ENCODE assay signal across 8 mouse cellular contexts in genomic region chr6:112373886-112374585, GRCm38 (mm10). TPM values are rescaled to one million over a fixed set of nuclear protein-coding genes. Genes with fewer than 3 reads are reported as not detected.
DNase-seq lines count a peak whose midpoint lies in the region; ATAC-seq and TF ChIP-seq lines count a peak whose summit lies in the region.

No protein-coding gene starts in this region.

- no peak for TF ChIP-seq EP300 in stomach, postnatal 0 days (optimal IDR thresholded peaks at IDR 0.05)

- H3K4me2 ChIP-seq in forebrain, embryonic 13.5 days: no peak overlapping the region
- H3K4me2 ChIP-seq in kidney, embryonic 14.5 days (replicated peaks; ENCODE audit: low read depth, low read length): no peak overlapping the region
- H3K4me2 ChIP-seq in stomach, postnatal 0 days (replicated peaks; ENCODE audit: low read depth): no peak overlapping the region

- H3K27ac ChIP-seq in forebrain, embryonic 13.5 days: no peak overlapping the region
- H3K27ac ChIP-seq in kidney, embryonic 14.5 days (ENCODE audit: low read depth, low read length): no peak overlapping the region
- H3K27ac ChIP-seq in stomach, postnatal 0 days (replicated peaks): no peak overlapping the region

- H3K4me1 ChIP-seq in forebrain, embryonic 13.5 days: no peaks in the 10 kb centered on the region
- no peaks in the 10 kb centered on the region for H3K4me1 ChIP-seq in kidney, embryonic 14.5 days (ENCODE audit: control insufficient read depth, insufficient read depth, low read length)
- H3K4me1 ChIP-seq in stomach, postnatal 0 days (replicated peaks; ENCODE audit: control insufficient read depth, insufficient read depth): no peaks in the 10 kb centered on the region

- no peaks in the 10 kb centered on the region for H3K27me3 ChIP-seq in forebrain, embryonic 13.5 days
- no peaks in the 10 kb centered on the region for H3K27me3 ChIP-seq in kidney, embryonic 14.5 days (ENCODE audit: control insufficient read depth, insufficient read depth, low read length)
- H3K27me3 ChIP-seq in stomach, postnatal 0 days (ENCODE audit: control insufficient read depth, insufficient read depth, low read length): no peaks in the 10 kb centered on the region

- WGBS in forebrain, embryonic 13.5 days: 43% methylated on average over 8 of the region's 8 CpGs
- 42% methylated on average over 8 of the region's 8 CpGs for WGBS in kidney, embryonic 14.5 days
- WGBS in stomach, postnatal 0 days: 46% methylated on average over 8 of the region's 8 CpGs

- H3K36me3 ChIP-seq in forebrain, embryonic 13.5 days (ENCODE audit: poor library complexity, severe bottlenecking): no peaks in the 10 kb centered on the region
- no peaks in the 10 kb centered on the region for H3K36me3 ChIP-seq in kidney, embryonic 14.5 days (ENCODE audit: control insufficient read depth, insufficient read depth, low read length)
- no peaks in the 10 kb centered on the region for H3K36me3 ChIP-seq in stomach, postnatal 0 days (ENCODE audit: control insufficient read depth, insufficient read depth, low read length)

- peak; percentile 90 for TF ChIP-seq CTCF in stomach, postnatal 0 days (IDR thresholded peaks at IDR 0.05; ENCODE audit: low read depth)

- no peak overlapping the region for H3K9ac ChIP-seq in forebrain, embryonic 13.5 days
- H3K9ac ChIP-seq in kidney, embryonic 14.5 days (ENCODE audit: low read depth, low read length): no peak overlapping the region
- H3K9ac ChIP-seq in stomach, postnatal 0 days (ENCODE audit: low read length): no peak overlapping the region

- peak; percentile 15 for DNase-seq in testis, postnatal 14 days (ENCODE audit: low spot score)
- DNase-seq in testis, postnatal 10 days (ENCODE audit: low spot score): no peak
- peak; percentile 6 for DNase-seq in c-Kit-negative CD71-positive TER-119-positive erythroid progenitor cells, embryonic 14.5 days (ENCODE audit: low read depth, low spot score)
- peak; percentile 63 for DNase-seq in lung, postnatal 36 days
- peak; percentile 24 for DNase-seq in stomach, postnatal 0 days (ENCODE audit: low spot score)
- no peak for DNase-seq in urinary bladder, adult 2 months (ENCODE audit: low spot score)

- no peaks in the 10 kb centered on the region for H3K9me3 ChIP-seq in forebrain, embryonic 13.5 days (replicated peaks)
- no peaks in the 10 kb centered on the region for H3K9me3 ChIP-seq in kidney, embryonic 14.5 days (ENCODE audit: control insufficient read depth, low read length)
- no peaks in the 10 kb centered on the region for H3K9me3 ChIP-seq in stomach, postnatal 0 days (ENCODE audit: control insufficient read depth, low read length)

- peak; percentile 78 for ATAC-seq in forebrain, embryonic 13.5 days
- ATAC-seq in kidney, embryonic 14.5 days (ENCODE audit: low FRiP score, low TSS enrichment): peak; percentile 67
- ATAC-seq in stomach, postnatal 0 days (ENCODE audit: low FRiP score, low TSS enrichment): no peak

- H3K4me3 ChIP-seq in forebrain, embryonic 13.5 days: no peak overlapping the region
- H3K4me3 ChIP-seq in kidney, embryonic 14.5 days (ENCODE audit: low read length): no peak overlapping the region
- H3K4me3 ChIP-seq in stomach, postnatal 0 days (ENCODE audit: low read depth, low read length): no peak overlapping the region

RNA-seq across cellular contexts. Expression of gene Ssu2, which starts 13.8 kb away (rescaled TPM):
- not detected in 2 replicates for polyA plus RNA-seq in forebrain, embryonic 13.5 days (2015; fragmentation: Nextera tagmentation; extraction: Ambion mirVana)
- 3.2 and 3.7 TPM in 2 replicates for polyA plus RNA-seq in kidney, embryonic 14.5 days (2014; fragmentation: Nextera tagmentation; extraction: Ambion mirVana)
- 2.6 and 2.7 TPM in 2 replicates for polyA plus RNA-seq in stomach, postnatal 0 days (2015; fragmentation: Nextera tagmentation; extraction: Ambion mirVana)
- polyA plus RNA-seq in urinary bladder, adult 2 months (2012; rRNA removed): 1.5 and 2.0 TPM in 2 replicates

Comparison
In these comparisons a context has a peak if more than half of its experiments do, and no peak if none do; other contexts are left out.
1. DNase-seq: peak in testis, postnatal 14 days (single experiment), c-Kit-negative CD71-positive TER-119-positive erythroid progenitor cells, embryonic 14.5 days (single experiment), lung, postnatal 36 days (single experiment) and stomach, postnatal 0 days (single experiment); none in testis, postnatal 10 days (single experiment) and urinary bladder, adult 2 months (single experiment).